Mouse (Mus musculus): ENCODE data around the gene Crip1.
"Not testable (repeated sequence)": the region's sequence is repeated elsewhere in the genome, so short reads cannot be mapped to it uniquely, and the experiment has no call there.

Gene Crip1

DNA sequence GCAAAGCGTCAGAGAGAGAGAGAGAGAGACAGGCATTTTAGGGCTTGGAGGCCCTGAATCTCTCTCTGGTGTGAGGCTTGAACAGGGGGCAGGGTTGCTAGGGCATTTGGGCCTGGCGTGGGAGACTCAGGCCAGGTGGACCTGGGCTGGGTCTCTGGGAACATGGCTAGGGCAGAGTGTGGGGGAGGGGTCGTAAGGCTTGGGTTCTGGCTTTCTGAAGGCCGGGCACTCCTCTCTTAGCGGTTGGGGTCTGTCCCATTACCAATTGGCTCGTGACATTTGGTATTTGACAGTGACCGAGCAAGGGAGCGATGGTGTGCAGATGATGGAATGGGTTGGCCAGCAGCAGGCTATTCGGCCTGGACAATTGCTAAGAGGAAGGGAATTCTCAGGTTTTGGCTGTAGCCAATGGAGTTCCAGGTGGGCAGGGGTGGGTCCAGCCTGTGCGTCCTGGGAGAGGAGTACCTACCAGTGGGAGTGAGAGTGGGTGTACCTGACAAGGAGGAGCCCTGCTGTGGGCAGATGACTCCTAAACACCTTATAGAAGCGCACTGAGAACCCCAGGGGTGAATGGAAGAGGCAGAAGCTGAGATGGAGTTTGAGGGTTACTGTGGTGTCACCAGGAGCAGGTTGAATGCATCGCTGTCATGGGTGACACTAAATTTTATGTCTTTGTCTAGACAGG is 40.4 kb downstream of the Crip1 start:
- peak; percentile 57 for DNase-seq

- peak; percentile 53 for DNase-seq
These were observed 40.9 kb downstream of the Crip1 start for GRCm38 (mm10) chr12:113187011-113187375.

DNA sequence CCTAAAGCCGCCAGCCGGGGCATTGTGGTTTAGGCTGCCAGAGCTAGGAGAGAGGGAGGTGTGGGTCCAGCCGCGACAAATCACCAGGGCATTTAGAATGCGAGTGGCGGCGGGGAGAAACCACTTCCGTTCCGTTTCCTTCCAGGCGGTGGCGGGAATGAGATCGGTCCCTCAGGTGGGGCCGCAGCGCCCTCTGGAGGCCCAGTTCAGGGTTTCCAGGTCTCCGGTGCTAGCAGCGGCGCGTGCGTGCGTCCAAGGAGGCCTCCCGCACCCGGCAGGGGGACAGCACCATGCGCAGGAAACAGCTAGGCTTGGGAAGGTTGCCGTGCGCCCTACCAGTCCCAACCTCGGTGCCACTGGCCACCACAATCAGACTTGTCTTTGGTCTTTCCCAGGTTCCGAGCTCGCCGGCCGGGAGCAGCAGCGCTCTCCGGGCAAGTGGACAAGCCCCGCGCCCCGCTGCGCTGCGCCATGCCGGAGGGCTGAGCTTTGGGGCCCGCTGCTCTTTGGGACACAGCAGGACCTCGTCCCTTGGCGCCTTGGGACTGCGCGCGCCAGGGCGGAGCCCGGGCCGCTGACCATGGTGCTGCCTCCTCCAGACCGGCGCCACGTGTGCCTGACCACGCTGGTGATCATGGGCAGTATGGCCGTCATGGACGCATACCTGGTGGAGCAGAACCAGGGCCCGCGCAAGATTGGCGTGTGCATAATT is 41.6 kb downstream of the Crip1 start:
- DNase-seq, result peak; percentile 88

DNA sequence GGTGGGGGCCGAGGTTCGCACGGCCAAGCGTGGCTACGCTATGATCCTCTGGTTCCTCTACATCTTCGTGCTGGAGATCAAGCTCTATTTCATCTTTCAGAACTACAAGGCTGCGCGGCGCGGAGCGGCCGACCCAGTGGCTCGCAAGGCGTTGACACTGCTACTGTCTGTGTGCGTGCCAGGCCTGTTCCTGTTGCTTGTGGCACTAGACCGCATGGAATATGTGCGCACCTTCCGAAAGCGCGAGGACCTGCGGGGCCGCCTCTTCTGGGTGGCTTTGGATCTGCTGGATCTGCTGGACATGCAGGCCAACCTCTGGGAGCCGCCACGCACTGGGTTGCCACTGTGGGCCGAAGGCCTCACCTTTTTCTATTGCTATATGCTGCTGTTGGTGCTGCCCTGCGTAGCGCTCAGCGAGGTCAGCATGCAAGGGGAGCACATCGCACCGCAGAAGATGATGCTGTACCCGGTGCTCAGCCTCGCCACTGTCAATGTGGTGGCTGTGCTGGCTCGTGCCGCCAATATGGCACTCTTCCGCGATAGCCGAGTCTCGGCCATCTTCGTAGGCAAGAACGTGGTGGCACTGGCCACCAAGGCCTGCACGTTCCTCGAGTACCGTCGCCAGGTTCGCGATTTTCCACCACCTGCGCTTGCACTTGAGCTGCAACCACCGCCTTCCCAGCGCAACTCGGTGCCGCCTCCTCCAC is 42.4 kb downstream of the Crip1 start:
- DNase-seq, result peak; percentile 65

- DNase-seq, result no peak
These were observed 47.3 kb downstream of the Crip1 start for GRCm38 (mm10) chr12:113193423-113193822.

GRCm38 (mm10) chr12:113199132-113199531 is 53.0 kb downstream of the Crip1 start:
- not testable (repeated sequence) for DNase-seq

DNA sequence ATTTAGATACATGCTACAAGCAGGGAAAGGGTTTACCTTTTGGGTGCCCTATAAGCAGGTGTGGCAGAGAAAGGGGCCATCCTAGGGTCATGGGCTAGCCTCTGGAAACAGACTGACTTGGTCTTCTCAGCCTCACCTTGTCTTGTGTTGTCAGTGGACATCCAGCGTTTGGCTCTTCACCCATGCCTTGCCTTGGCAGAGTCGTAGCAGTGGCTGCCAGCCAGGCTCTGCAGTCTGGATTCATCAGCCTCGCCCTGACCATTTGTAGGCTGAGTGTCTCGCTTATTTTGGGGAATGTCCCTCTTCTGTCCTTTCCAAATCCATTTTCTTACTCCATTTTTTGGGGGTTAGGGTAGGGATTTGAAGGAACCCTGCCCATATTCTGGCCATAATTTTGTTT is 55.2 kb downstream of the Crip1 start:
- DNase-seq, result peak; percentile 54

DNA sequence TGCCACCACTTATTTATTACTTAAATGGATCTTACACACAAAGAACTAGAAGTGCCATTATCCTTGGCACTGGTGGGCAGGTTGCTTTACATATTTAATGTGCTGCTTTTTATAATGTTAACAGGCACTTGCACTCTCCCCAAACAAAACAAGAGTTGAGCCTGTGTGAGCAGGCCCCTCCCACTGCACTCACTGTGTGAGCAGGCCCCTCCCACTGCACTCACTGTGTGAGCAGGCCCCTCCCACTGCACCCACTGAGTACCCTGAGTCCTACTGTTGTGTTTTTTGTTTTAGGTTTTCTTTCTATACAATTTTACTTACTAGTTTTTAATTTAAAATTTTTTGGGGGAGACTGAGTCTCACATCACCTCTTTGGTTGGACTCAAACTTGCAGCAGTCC is 55.9 kb downstream of the Crip1 start:
- peak; percentile 42 for DNase-seq
